Comparison of ENCODE assay signal across 19 mouse cellular contexts in the genomic region with DNA sequence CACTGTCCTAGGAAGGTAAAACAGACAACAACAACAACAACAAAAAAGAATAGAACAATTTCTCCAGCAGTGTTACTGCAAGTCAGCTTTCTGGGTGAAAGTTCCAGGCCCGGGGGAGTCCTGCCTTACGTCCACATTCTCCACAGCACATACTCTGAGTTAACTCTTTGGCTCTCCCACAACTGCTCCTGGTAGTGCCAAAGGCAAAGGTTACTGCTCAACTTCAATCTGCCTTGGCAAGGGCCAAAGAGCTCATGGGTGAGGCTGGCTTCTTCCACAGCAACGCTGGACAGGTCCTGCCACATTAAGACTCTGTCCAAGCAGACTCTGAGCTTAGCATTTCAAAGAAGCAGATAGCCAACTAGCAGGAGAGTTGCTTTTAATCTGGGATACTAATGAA. TPM values are rescaled to one million over a fixed set of nuclear protein-coding genes. Genes with fewer than 3 reads are reported as not detected.
A peak's percentile ranks its signal among the peaks of the same experiment; 100 is the strongest.
DNase-seq lines count a peak whose midpoint lies in the region; ATAC-seq lines count a peak whose summit lies in the region.
"Had no signal": no experiment of that assay in that cellular context is flagged by ENCODE, and none has a peak within 500 bp of the region (broad histone marks: within the 10 kb centered on the region; RNA-seq: fewer than 3 reads in every experiment).

No protein-coding gene starts in this region.

- peak; percentile 87 for DNase-seq in kidney, adult 11 months
- peak; percentile 33 for DNase-seq in kidney, postnatal 10 days
- DNase-seq in gastrocnemius, adult 8-10 months (ENCODE audit: low spot score in 2 of 2) = no peak
- DNase-seq in heart, adult 8-10 months (ENCODE audit: low spot score) = no peak
- DNase-seq: cerebellum, adult 9-11 months; embryo, embryonic 11 days; gastrocnemius, postnatal 25 days; heart, postnatal 14 days; layer of hippocampus, postnatal 36 days; lung, postnatal 14 days; thymus, postnatal 36 days had no signal

- no peaks in the 10 kb centered on the region for H3K36me3 ChIP-seq in kidney, embryonic 14.5 days (ENCODE audit: control insufficient read depth, insufficient read depth, low read length)
- H3K36me3 ChIP-seq in liver, embryonic 16.5 days (ENCODE audit: control insufficient read depth, insufficient read depth) = no peaks in the 10 kb centered on the region
- H3K36me3 ChIP-seq: embryonic facial prominence, embryonic 15.5 days; hindbrain, embryonic 15.5 days; limb, embryonic 15.5 days had no signal

- no peaks in the 10 kb centered on the region for H3K27me3 ChIP-seq in kidney, embryonic 14.5 days (ENCODE audit: control insufficient read depth, insufficient read depth, low read length)
- H3K27me3 ChIP-seq in liver, embryonic 16.5 days (ENCODE audit: control insufficient read depth, insufficient read depth, low read depth, low read length) = no peaks in the 10 kb centered on the region
- H3K27me3 ChIP-seq: embryonic facial prominence, embryonic 15.5 days; hindbrain, embryonic 15.5 days; limb, embryonic 15.5 days had no signal

- H3K9me3 ChIP-seq in kidney, embryonic 14.5 days (ENCODE audit: control insufficient read depth, low read length) = no peaks in the 10 kb centered on the region
- H3K9me3 ChIP-seq in liver, embryonic 16.5 days (replicated peaks; ENCODE audit: control insufficient read depth, low read length) = no peaks in the 10 kb centered on the region
- H3K9me3 ChIP-seq: embryonic facial prominence, embryonic 15.5 days; forebrain, embryonic 13.5 days; G1E; hindbrain, embryonic 15.5 days; limb, embryonic 15.5 days had no signal

- H3K27ac ChIP-seq in kidney, embryonic 14.5 days (ENCODE audit: low read depth, low read length) = no peak overlapping the region
- H3K27ac ChIP-seq in brown adipose tissue, adult 24 weeks (replicated peaks; ENCODE audit: low read depth, low read length) = peak overlapping the region; percentile 97
- H3K27ac ChIP-seq in liver, embryonic 16.5 days (ENCODE audit: low read length) = no peak overlapping the region
- H3K27ac ChIP-seq: embryonic facial prominence, embryonic 15.5 days; forebrain, embryonic 13.5 days; hindbrain, embryonic 15.5 days; limb, embryonic 15.5 days had no signal

- no peak overlapping the region for H3K9ac ChIP-seq in kidney, embryonic 14.5 days (ENCODE audit: low read depth, low read length)
- H3K9ac ChIP-seq in liver, embryonic 16.5 days (ENCODE audit: low read depth, low read length) = no peak overlapping the region
- H3K9ac ChIP-seq: embryonic facial prominence, embryonic 15.5 days; forebrain, embryonic 13.5 days; hindbrain, embryonic 15.5 days; limb, embryonic 15.5 days had no signal

- no peak for ATAC-seq in kidney, embryonic 14.5 days (ENCODE audit: low FRiP score, low TSS enrichment)
- no peak for ATAC-seq in liver, embryonic 16.5 days (ENCODE audit: low read depth)
- ATAC-seq: forebrain, embryonic 13.5 days had no signal

- H3K4me2 ChIP-seq in kidney, embryonic 14.5 days (replicated peaks; ENCODE audit: low read depth, low read length) = no peak overlapping the region
- H3K4me2 ChIP-seq in liver, embryonic 16.5 days (ENCODE audit: low read depth, low read length) = 0 out of 2 replicates have a peak overlapping the region, but pooled peaks have one; percentile 12
- H3K4me2 ChIP-seq: embryonic facial prominence, embryonic 15.5 days; forebrain, embryonic 13.5 days; limb, embryonic 15.5 days had no signal

- H3K4me3 ChIP-seq in kidney, embryonic 14.5 days (ENCODE audit: low read length) = no peak overlapping the region
- H3K4me3 ChIP-seq in brown adipose tissue, adult 24 weeks (ENCODE audit: insufficient read depth, low read depth, low read length) = peak overlapping the region; percentile 80
- H3K4me3 ChIP-seq in liver, embryonic 16.5 days (ENCODE audit: low read depth, low read length) = no peak overlapping the region
- H3K4me3 ChIP-seq: embryonic facial prominence, embryonic 15.5 days; forebrain, embryonic 13.5 days; hindbrain, embryonic 15.5 days; limb, embryonic 15.5 days had no signal

- H3K4me1 ChIP-seq in kidney, embryonic 14.5 days (ENCODE audit: control insufficient read depth, insufficient read depth, low read length) = peaks cover 18% of the 10 kb centered on the region
- peaks cover 10% of the 10 kb centered on the region; the same call in 1 of the 2 replicates for H3K4me1 ChIP-seq in brown adipose tissue, adult 24 weeks (ENCODE audit: control insufficient read depth, insufficient read depth, insufficient read length, low read length)
- peaks cover 57% of the 10 kb centered on the region for H3K4me1 ChIP-seq in liver, embryonic 16.5 days (ENCODE audit: control insufficient read depth, low read depth, low read length)

- WGBS in kidney, embryonic 14.5 days = 74% methylated on average over 3 of the region's 3 CpGs
- WGBS in liver, embryonic 16.5 days (ENCODE audit: insufficient replicate concordance) = 79% methylated on average over 3 of the region's 3 CpGs

RNA-seq across cellular contexts. Expression of a gene that starts 1.7 kb away (rescaled TPM):
- polyA plus RNA-seq in kidney, embryonic 14.5 days (2014; fragmentation: Nextera tagmentation; extraction: Ambion mirVana) = 108 and 112 TPM in 2 replicates
- polyA plus RNA-seq in brown adipose tissue, adult 24 weeks (2012; ENCODE audit: insufficient read depth, insufficient read length, missing spikeins) = 532 and 638 TPM in 2 replicates
- 92.7 and 96.5 TPM in 2 replicates for polyA plus RNA-seq in liver, embryonic 16.5 days (2015; fragmentation: Nextera tagmentation; extraction: Ambion mirVana)
- 10 to 100 TPM; 25.1 to 33.3 (median 30.0) TPM for total RNA-seq in gastrocnemius, adult 8-10 months (2022)
- 10 to 100 TPM; 24.7 to 39.2 (median 28.2) TPM for total RNA-seq in heart, adult 8-10 months (2022)

RNA-seq across cellular contexts. Expression of a gene that starts 45.3 kb away (rescaled TPM):
- 67.4 and 118 TPM in 2 replicates for polyA plus RNA-seq in kidney, embryonic 14.5 days (2014; fragmentation: Nextera tagmentation; extraction: Ambion mirVana)
- polyA plus RNA-seq in brown adipose tissue, adult 24 weeks (2012; ENCODE audit: insufficient read depth, insufficient read length, missing spikeins) = 27.1 and 43.2 TPM in 2 replicates
- 29.1 and 30.0 TPM in 2 replicates for polyA plus RNA-seq in liver, embryonic 16.5 days (2015; fragmentation: Nextera tagmentation; extraction: Ambion mirVana)
- total RNA-seq in gastrocnemius, adult 8-10 months (2022) = 10 to 100 TPM in 2 of 4 experiments, 1 to 10 TPM in 2; 8.9 to 11.6 (median 10.3) TPM
- total RNA-seq in heart, adult 8-10 months (2022) = 10 to 100 TPM in 2 of 4 experiments, 1 to 10 TPM in 2; 9.8 to 18.6 (median 10.8) TPM

RNA-seq across cellular contexts. Expression of a gene that starts 57.1 kb away (rescaled TPM):
- 0.33 TPM in 1 of 2 replicates, not detected in the other for polyA plus RNA-seq in kidney, embryonic 14.5 days (2014; fragmentation: Nextera tagmentation; extraction: Ambion mirVana)
- not detected in 2 replicates for polyA plus RNA-seq in brown adipose tissue, adult 24 weeks (2012; ENCODE audit: insufficient read depth, insufficient read length, missing spikeins)
- not detected in 2 replicates for polyA plus RNA-seq in liver, embryonic 16.5 days (2015; fragmentation: Nextera tagmentation; extraction: Ambion mirVana)
- not detected for total RNA-seq in gastrocnemius, adult 8-10 months (2022)
- not detected for total RNA-seq in heart, adult 8-10 months (2022)
- total RNA-seq: G1E; gastrocnemius, postnatal 25 days; heart, postnatal 14 days had no signal
- polyA plus RNA-seq: G1E; limb, embryonic 15.5 days had no signal

Comparison
In these comparisons a context has a peak if more than half of its experiments do, and no peak if none do; other contexts are left out.
1. DNase-seq: peak in kidney, adult 11 months (single experiment) and kidney, postnatal 10 days (single experiment); none in gastrocnemius, adult 8-10 months (0 of 2) and heart, adult 8-10 months (single experiment).